Mouse (Mus musculus) CD4-positive, CD25-positive, alpha-beta regulatory T cell, adult 4 months (primary cell): ENCODE results near the gene Zfp445. TPM values are rescaled to one million over a fixed set of nuclear protein-coding genes. Genes with fewer than 3 reads are reported as not detected.
A peak's percentile ranks its signal among the peaks of the same experiment; 100 is the strongest.
"Not testable (repeated sequence)": the region's sequence is repeated elsewhere in the genome, so short reads cannot be mapped to it uniquely, and the experiment has no call there.

ENCODE experiments used
- ATAC-seq: one replicate; pipeline ENCODE4 v1.8.0; 2017
- polyA plus RNA-seq, 2 experiments: library from polyadenylated mRNA; unstranded; fragments of 100-300 nt; shearing (Covaris generic); gene quantifications; one replicate each; pipeline ENCODE4 v1.2.1; 2017

Zfp445 gene
- polyA plus RNA-seq: 10 to 100 TPM; 38.3 to 85.0 TPM

DNA sequence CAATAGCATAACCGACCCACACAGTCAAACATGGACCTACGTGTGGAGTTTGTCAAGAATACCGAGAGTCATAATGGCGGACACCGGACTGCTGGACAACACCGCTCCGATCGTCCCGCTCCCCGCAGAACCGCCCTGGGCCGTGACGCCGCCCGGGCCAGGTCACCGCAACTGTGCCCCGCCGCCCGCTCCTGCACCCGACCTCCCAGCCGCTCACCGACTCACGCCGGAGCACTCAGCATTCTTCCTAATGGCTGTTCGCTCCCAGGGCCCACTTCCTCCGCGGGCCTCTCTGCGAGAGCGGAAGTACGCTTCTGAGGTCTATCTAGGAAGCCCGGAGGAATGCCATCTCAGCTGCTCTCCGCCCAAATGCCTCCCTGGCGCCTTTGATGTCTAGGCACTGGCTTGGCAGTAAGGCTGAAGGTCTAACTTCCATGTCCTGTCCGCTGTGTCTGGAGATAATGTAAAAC lies at the start of gene Zfp445:
Gene Zfp445 (minus strand): TSS at position 310 of the 470 bp plus-strand sequence.
- peak; percentile 99 for ATAC-seq

DNA sequence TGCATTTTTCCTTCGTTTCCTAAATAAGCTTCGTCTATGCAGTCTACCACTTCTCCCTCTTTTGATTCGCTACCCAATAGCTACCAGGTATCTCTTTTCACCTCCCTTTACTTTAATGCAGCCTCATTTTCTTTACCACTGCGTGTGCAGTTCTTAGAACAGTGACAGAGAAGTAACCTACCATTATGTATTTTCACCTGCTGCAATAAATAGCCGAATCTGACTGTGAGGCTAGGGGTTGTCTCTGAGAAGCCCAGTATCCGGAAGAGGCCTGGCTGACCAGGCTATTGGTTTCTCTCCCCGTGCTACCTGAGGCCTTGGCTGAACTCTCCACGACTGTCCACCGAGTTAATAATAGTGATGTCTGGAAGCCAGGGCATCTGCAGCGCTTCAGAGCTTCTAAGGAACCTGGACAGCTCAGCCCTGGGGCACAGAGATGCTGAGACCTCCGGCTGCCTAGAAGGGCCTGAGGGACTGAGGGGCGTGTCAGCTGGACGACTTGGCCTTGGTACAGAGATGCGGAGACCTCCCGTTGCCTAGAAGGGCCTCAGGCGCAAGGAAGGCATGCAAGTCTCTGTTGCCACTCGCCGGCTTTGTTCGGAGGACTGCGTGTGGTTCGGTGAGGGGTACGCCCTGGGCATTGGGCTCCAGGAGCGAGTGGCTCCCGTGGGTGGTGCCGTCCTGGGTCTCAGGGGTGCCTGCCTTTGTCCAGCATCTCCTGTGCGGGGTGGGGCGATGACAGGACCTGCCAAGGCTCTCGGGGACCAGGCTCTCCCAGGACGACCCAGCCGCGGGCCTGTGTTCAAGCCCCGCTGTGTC lies 37.1 kb upstream of the Zfp445 start:
- ATAC-seq: no peak

DNA sequence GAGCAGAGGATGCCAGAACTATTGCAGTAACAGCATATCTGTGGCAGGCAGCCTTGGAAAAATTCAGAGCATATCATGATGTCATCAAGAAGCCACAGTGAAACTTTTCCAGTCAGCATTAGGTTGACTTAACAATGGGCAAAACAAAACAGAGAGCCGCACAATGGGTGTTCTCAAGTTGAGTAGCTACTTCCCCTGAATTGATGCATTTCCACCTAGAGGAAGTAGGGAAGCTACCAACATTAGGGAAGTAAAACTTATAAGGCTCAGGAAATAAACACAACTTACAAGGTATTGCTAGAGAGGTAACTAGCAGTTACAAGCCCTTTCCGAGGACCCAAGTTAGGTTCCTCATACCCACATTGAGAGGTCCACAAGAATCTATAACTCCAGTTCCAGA lies 35.2 kb upstream of the Zfp445 start:
- ATAC-seq: no peak

DNA sequence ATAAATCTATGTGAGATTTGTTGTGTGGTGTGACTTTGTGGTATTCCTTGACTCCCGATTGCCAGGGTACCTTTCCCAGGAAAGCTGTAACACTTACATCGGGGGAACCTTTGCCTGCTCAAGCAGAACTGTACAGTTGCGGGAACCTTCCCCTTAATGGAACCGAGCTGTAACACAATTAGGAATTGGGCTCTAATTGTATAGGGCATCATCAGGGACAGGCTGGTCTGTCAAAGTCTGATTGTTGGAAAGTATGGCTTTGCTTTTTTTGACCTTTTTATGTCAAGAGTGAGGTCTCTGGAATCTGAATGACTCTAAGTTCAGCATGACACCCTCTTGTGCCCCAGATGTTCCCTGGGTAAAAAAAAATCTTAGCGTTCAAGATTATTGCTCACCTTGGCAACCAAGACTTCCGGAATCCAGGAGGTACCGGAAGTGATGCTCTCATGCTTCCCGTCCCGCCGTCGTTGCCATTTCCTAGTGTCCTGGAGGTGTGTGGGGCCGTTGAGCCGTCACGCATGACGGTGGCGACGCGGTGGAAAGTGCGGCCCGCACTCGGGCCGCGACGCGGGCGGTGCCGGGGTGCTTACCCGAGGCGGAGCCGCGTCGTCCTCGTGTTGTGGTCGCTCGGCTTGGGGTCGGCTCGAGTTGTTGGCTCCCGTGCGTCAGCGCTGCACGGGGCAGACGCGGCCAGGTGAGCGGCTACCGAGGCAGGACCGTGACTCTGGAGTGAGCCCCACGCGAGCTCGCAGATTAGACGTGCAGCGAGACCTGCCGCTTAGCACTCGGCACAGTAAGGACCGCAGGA lies 20.8 kb upstream of the Zfp445 start:
- ATAC-seq: peak; percentile 97

DNA sequence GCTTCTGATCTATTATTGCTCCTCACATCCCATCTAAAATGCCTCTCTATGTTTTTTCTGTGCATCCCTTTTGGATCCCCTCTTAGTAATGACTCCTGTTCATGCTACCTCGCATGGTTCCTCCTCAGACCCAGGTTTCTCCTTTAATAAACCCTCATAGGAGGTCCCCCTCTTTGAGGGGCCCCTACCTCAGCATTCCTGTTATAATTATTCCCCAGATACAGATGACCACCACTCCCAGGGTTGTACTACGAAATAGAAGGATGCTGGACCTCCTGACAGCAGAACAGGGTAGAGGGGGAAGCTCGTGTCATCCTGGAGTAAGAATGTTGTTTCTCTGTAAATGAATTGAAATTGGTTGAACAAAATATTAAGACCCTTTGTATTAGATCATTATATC lies 19.6 kb upstream of the Zfp445 start, which contains the start of gene Zkscan7:
Gene Zkscan7 (plus strand): TSS at position 301 of the 400 bp plus-strand sequence.
- no peak for ATAC-seq

DNA sequence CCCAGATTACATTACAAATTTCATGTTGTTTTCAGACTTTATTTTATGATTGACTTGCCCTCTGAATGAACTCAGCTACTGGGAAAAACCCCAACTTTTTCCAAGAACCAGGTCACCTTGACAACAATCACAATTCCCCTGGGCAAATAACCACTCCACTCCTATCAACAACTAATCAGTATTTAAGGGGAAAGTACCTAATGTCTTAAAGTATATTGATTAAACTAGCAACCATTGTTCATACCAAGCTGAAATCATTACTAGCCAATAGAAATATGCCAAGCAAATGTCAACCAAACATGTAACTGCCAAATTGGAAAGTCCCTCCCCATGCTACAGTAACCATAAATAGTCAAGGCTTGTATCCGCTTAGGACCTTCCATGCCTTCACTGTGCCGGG lies 9.3 kb upstream of the Zfp445 start:
- ATAC-seq: peak; percentile 43

DNA sequence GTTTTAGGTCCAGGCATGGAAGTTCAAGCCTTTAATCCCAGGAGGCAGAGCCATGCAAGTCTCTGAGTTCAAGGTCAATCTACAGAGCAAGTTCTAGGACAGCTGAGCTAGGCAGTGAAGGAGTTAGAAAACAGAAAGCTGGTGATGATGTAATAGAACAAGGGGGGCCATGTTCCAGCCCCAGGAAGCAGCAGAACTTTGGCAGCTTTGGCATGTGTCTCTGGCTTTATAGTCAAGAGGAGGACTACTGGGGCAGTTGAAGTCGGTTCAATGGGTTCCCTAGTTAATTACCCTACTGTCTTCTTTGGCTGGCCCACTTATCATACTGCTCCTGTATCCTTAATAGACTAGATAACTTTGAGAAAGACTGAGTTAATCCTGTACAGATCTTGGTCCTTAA lies 8.8 kb upstream of the Zfp445 start:
- ATAC-seq: no peak

DNA sequence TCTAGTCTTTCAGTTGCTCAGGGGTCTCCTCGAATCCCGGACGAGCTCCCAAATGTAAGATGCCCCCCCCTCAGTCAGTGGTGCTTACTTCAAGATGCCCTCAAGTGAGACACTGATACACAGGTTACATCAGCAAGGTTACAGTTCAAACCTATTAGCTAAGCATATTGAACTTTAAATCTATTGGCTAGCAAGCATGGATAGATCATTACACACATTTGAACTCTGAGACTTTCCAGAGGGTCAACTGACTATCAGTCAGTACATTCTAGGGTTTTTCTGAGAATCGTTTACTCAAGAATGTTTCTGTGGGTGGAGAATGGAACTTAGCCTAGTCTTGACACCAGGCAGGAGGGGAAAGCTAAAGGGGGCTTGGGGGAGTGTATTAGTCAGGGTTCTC lies 6.8 kb upstream of the Zfp445 start:
- ATAC-seq: no peak

DNA sequence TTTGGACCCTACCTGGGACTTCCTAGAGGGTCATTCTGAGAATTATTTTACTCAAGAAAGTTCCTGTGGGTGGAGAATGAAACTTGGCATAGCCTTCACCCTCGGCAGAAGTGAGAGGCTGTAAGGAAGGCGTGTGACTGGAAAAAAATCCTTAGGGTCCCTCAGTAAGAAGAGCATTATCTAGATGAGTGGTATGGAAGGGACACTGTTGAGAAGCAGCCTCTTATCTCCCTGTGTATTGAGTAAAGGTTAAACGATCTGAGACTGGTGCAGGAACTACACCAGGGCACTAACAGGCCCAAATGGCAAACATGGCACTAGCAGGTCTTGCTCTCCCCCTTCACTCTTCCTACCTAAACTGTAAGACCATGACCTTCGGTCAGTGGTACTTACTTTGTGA lies 386 bp upstream of the Zfp445 start:
- ATAC-seq: no peak

DNA sequence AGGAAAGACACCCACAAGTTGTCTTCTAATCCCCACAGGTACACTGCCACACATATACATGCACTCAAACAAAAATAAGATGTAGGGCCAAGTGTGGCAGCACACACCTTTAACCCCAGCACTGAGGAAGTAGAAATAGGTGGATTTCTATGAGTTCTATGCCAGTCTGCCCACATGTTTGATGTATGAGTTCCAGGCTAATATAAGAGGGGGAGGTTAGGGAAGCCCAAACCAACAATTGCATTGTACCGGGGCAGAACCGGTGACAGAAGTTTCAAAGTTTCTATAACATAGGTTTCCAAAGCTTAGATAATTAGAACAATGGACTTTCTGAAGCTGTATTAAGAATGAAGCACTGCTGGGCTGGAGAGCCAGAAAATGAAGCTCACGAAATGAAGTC lies 958 bp downstream of the Zfp445 start:
- no peak for ATAC-seq

DNA sequence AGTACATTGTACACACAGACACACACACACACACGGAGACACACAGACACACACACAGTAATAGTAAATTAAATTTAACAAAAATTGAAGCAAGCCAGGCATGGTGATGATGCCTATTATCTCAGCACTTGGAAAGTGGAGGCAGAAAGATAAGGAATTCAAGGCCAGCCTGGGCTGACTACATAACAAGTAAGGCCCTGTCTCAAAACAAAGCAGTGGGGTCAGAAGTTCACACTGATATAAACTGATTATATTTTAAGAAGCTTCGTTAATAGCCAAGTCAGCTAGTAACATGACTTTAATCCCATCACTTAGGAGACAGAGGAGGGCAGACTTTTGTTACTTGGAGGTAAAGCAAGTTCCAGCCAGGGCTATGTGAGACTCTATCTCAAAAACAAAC lies 2.1 kb downstream of the Zfp445 start:
- no peak for ATAC-seq

DNA sequence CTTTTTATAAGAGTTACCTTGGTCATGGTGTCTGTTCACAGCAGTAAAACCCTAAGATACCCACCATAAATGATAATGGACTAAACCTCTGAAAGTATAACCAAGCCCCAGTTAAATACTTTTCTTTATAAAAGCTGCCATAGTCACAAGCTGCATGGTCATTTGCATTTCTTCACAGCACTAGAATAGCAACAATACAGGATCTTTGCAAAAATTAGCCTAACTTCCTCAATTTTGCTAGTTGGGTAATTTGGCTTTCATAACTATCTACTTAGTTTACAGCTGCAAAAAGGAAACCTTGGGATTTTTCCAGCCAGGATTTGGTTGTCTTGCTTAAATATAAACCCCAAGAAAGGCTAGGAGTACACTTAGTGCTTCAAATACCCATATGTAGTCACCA lies 5.1 kb downstream of the Zfp445 start:
- ATAC-seq: no peak

DNA sequence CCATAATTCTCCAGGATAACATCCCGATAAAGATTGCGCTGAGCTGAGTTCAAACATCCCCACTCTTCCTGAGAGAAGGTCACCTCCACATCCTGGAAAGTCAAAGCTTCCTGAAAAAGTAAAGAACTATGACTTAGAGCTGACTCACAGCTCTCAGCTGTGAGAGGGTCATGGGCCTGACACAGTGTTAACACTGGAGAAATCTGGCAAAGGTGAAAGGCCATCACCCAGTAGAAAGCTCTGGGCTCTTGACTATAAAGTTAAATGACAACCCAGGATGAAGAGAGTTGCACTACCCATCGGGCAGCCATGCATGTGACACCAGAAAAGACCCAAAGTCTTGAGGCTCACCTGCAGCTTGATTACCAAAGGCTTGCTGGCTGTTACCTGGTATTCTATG lies 9.1 kb downstream of the Zfp445 start:
- ATAC-seq: no peak

DNA sequence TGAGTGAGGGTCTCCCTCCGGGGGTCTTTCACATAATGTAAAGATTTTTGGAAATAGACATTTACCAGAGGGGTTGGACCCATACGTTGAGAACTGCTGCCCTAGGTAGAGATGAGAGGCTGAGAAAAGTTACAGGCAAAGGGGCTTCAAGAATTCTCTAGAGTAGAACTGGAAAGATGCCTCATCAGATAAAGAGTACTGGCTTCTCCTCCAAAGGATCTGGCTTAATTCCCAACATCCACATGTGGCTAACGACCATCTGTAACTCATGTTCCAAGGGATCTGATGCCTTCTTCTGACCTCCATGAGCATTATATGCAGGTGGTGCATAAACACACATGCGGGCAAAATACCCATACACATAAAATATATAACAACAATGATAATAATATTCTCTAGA lies 10.2 kb downstream of the Zfp445 start:
- no peak for ATAC-seq

DNA sequence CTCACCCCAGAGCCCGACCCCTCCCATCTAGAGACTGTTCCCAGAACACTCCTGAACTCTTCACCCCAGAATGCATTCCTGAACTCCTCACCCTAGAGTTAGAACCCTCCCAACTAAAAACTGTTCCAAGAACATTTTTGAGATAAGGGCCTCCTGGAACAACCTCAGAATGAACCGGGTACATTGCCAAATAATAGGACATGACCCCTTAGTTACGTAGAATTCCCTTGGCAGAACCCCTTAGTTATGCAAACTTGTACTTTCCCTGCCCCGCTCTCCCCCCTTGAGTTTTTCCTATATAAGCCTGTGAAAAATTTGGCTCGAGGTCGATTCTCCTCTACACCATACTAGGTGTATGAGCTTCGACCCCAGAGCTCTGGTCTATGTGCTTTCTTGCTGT lies 10.7 kb downstream of the Zfp445 start:
- not testable (repeated sequence) for ATAC-seq

DNA sequence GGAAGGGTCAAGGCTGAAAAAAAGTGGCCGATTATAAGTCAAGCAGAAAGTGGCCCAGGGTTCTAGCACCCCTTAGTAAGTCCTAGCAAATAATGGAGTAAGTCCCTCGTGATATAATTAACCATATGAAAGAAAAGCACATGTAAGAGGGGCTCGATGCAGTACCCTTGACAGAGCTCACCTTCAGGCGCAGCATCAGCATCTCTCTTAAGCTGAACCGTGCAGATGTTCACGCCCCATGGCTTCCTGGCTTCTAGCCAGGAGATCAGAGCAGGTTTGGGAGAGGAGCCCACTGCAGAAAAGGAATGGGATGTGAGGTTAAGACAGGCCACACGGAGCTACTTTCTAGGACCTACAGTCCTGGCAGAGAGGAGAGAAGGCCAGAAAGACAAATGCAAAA lies 11.3 kb downstream of the Zfp445 start:
- no peak for ATAC-seq

DNA sequence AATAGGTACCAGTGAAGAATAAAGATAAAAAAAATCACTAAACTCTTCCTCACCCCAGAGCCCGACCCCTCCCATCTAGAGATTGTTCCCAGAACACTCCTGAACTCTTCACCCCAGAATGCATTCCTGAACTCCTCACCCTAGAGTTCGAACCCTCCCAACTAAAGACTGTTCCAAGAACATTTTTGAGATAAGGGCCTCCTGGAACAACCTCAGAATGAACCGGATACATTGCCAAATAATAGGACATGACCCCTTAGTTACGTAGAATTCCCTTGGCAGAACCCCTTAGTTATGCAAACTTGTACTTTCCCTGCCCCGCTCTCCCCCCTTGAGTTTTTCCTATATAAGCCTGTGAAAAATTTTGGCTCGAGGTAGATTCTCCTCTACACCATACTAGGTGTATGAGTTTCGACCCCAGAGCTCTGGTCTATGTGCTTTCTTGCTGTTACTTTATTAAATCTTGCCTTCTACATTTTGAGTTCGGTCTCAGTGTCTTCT lies 17.9 kb downstream of the Zfp445 start:
- ATAC-seq: not testable (repeated sequence)

DNA sequence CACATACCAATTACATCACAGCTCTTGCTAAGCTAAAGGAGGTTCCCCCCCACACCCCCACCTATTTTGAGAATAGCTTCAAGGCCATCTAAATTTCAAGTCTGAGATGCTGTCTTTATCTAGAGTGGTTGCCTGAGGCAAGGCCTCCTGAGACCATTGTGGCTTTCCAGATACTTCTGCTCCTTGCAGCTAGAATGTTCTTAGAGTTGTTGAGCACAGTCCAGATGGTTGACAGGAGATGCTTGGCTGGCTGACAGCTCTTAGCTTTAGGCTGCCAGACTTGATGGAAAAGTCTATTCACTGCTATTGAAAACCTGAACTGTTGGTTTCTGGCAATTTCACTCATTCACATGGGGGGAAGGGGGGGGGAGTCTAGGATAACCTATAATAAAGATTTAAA lies 19.6 kb downstream of the Zfp445 start:
- ATAC-seq: no peak

DNA sequence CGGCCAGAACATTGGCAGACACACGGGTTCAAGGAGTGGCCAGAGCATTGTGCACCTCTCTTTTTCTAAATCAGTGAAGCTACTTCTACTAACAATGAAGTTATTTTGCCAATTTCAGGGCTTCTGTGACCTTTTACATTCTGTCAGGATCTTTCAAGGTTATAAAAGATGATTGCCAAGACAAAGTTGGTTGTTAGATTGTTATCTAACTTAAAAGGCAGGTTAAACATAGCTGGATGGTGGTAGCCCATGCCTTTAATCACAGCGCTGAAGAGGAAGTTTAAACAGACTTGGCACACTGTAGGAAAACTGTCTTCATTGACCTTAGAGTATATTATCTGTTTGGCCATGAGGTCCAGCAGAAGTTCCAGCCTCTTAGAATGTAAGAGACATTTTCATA lies 20.2 kb downstream of the Zfp445 start:
- no peak for ATAC-seq

DNA sequence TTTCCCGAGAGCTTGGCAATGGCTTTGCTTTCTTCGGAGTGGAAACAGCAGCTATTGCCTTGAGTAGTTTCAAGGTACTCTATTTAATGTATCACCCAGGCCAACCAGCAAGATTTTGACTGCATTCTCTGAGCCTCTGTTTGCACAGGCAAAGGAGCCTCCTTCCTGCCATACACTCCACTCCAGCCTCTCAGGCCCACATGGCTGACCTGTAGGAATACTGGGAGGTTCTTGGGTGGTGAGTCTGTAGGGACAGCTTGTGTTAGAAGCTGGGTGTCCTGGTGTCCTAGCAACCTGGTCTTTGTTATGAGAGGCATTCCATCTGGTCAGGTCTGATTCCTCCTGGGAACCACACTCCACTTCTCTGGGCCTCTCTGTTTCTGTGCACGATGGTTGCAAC lies 22.0 kb downstream of the Zfp445 start, which contains the start of gene Gm35549:
Gene Gm35549 (minus strand): TSS at position 276 of the 400 bp plus-strand sequence.
- no peak for ATAC-seq

DNA sequence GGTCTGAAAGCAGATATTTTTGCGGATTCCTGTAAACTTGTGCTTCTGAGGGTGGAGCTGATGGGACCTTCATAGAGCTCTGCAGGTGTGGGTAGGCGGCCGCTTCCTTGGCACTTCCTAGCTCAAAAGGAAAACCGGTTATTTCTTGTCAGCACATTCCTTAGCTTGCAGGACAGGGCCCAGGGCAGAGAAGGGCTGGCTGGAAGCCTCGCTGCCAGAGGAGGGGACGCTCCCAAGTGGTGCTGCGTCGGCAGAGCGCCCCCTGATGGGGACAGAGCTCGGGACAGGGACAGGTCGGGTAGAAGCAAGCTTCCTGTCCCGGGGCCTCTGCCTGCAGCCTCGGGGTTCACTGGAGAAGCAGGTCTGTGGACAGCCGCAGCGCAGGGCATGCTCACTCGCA lies 28.1 kb downstream of the Zfp445 start:
- no peak for ATAC-seq

DNA sequence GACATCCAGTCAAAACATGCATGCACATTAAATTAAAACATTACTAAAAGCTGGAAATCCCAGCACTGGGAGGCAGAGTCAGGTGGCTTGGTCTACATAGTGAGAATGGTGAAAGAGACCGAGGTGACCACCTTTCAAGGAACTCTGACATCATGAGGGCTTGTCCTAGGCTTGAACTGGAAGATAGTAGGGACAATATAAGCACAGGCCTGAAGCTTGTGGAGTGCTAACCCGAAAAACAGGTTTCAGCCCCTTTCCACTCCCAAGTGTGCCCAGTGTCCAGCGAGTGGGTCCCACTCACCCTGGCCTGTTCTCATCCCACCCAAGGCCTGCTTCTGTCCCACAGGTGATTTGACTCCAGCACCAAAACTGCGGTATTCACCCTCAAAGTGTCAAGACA lies 28.6 kb downstream of the Zfp445 start:
- ATAC-seq: no peak

DNA sequence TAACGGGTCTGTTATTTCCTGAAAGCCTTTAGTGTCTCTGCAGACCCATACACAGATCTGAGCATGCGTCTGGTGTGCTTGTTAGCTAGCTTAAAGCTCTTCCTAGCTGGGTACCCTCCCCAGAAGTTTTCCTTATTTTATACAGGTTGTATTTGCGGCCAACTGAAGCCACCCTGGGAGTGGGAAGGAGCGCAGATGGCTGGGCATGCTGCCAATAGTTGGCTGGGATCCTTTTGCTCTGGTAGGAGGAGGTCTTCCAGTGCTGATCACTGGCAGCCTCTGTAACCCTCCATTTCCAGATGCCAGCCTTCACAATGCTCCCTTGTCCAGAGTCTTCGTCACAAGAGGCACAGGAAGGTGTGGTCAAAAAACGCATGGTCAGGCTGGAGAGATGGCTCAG lies 29.0 kb downstream of the Zfp445 start:
- no peak for ATAC-seq

DNA sequence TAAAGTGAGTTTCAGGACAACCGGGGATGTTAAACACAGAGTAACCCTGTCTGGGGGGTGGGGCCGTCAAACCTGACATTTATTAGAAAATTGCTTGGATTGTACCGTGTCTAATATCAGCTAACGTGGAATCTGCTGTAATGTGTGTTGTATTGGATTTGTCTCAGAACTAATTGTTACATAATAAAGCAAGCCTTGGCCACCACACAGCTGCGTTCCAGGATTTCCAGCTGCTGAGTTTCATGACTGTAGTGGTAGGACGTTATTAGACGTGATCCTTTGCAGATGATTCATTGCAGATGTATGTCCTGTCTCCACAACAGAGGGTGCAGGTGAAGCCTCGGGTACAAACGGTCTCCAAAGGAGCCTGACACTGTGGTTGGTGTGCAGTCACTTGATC lies 29.7 kb downstream of the Zfp445 start:
- no peak for ATAC-seq
